Mouse (Mus musculus) heart, adult 2 months (tissue): ENCODE results near the gene Otos. TPM values are rescaled to one million over a fixed set of nuclear protein-coding genes. Genes with fewer than 3 reads are reported as not detected.

ENCODE experiments used
- DNase-seq, 2 experiments: peaks; one replicate each; pipeline ENCODE4 v3.0.0; 2021
- H3K27ac ChIP-seq: fragments of 200-600 bp; 2 replicates; pipeline ENCODE4 v1.8.1; 2022
- H3K27me3 ChIP-seq: fragments of 200-500 bp; 2 replicates; pipeline ENCODE4 v1.6.1; 2012; ENCODE audit warnings: mild to moderate bottlenecking, low read length, inconsistent platforms, mixed read lengths; ENCODE audit not compliant: control insufficient read depth, insufficient read depth
- H3K36me3 ChIP-seq: fragments of 200-500 bp; 2 replicates; pipeline ENCODE4 v1.6.1; 2012; ENCODE audit warnings: low read length, inconsistent platforms; ENCODE audit not compliant: control insufficient read depth, insufficient read depth
- H3K4me1 ChIP-seq: fragments of 200-500 bp; 2 replicates; pipeline ENCODE4 v1.6.1; 2011; ENCODE audit warnings: low read length; ENCODE audit not compliant: control insufficient read depth, insufficient read depth
- H3K4me3 ChIP-seq: fragments of 200-600 bp; 2 replicates; pipeline ENCODE4 v1.8.1; 2022
- H3K79me2 ChIP-seq: fragments of 200-500 bp; replicated peaks from 2 replicates; pipeline ENCODE4 v1.6.1; 2012; ENCODE audit warnings: mild to moderate bottlenecking, inconsistent platforms, low read length, moderate library complexity, mixed read lengths; ENCODE audit not compliant: control insufficient read depth, insufficient read depth
- H3K9ac ChIP-seq: fragments of 200-500 bp; 2 replicates; pipeline ENCODE4 v1.6.1; 2012; ENCODE audit warnings: low read depth, mild to moderate bottlenecking, control low read depth, inconsistent platforms, low read length, mixed read lengths
- CTCF ChIP-seq: fragments of 200-600 bp; IDR thresholded peaks from 2 replicates; pipeline ENCODE4 v1.8.1; 2022; ENCODE audit warnings: antibody characterized with exemption, mild to moderate bottlenecking, moderate library complexity
- EP300 ChIP-seq: fragments of 200-500 bp; IDR thresholded peaks from 2 replicates; pipeline ENCODE4 v1.6.1; 2011; ENCODE audit warnings: low read depth, low read length, control low read depth; ENCODE audit not compliant: insufficient read depth
- POLR2A ChIP-seq: fragments of 200-500 bp; IDR thresholded peaks from 2 replicates; pipeline ENCODE4 v1.6.1; 2011; ENCODE audit warnings: mild to moderate bottlenecking, low read depth, low read length, control low read depth; ENCODE audit not compliant: insufficient read depth
- WGBS: fragments of 180-500 bp; shearing (Covaris S2); methylation state at CpG from one replicate; pipeline ENCODE4 v1.1.7; 2018; 5-methylcytosine and 5-hydroxymethylcytosine counted together
- intact Hi-C: fragments of 180-260 bp; cut with DNase I; formaldehyde crosslinking; loops from one replicate; pipeline ENCODE4 v1.15.1; 2025
- long read RNA-seq: library from polyadenylated mRNA; stranded (forward); transcript quantifications from one replicate; pipeline ENCODE4 v2.0.0, GENCODE M21; 2021
- polyA plus RNA-seq: library from polyadenylated mRNA; depleted of rRNA; stranded (reverse); fragments of >200 nt; gene quantifications from 2 replicates; pipeline ENCODE4 v1.2.3, GENCODE M21; 2012; rRNA removed
- total RNA-seq, 2 experiments: library from RNA; stranded (reverse); gene quantifications; 2 replicates each; pipeline ENCODE4 v1.2.3; 2021

Gene Otos
- total RNA-seq (not detected), polyA plus RNA-seq (not detected in 2 replicates)
- long read RNA-seq: 0 reads

DNA sequence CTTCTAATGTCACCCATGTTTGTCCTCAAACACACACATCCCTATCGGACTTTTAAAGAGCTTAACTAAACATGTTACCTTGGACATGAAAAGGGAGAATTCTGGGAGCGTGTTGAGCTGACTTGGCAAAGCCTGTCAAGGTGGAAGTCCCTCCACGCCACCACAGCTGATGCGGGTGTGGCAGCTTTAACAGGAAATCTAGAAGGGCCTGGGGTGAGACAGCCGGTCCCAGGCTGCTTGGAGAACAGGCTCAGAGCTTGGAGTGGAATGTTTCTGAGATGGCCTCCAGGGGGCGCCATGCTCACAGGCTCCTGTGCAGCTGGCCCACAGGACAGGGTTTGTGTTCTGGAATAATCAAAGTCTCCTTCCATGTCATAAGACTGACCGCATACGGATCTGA is at the start of gene Otos:
Gene Otos, minus strand, starts transcription at position 169 of the 400 bp plus-strand sequence.
- DNase-seq: peak; percentile 57 to 68
- no peak within 1 kb of the TSS for H3K9ac ChIP-seq
- TF ChIP-seq EP300 (0 out of 2 replicates have a peak, but pooled peaks have one; percentile 38), CTCF (peak; percentile 88), POLR2A (no peak)
- H3K4me3 ChIP-seq: no peak within 1 kb of the TSS
- H3K27ac ChIP-seq: no peak within 1 kb of the TSS
- peaks cover 2% of the 10 kb centered on the region for H3K4me1 ChIP-seq
- H3K79me2 ChIP-seq: no peaks in the 10 kb centered on the region
- WGBS: 20% methylated on average over 8 of the region's 8 CpGs
- no peaks in the 10 kb centered on the region for H3K36me3 ChIP-seq
- no peaks in the 10 kb centered on the region for H3K27me3 ChIP-seq
- intact Hi-C loops: loop anchor here (2.0 kb wide), 2 partner anchors 186 to 246 kb away; no protein-coding TSS in a partner anchor

DNA sequence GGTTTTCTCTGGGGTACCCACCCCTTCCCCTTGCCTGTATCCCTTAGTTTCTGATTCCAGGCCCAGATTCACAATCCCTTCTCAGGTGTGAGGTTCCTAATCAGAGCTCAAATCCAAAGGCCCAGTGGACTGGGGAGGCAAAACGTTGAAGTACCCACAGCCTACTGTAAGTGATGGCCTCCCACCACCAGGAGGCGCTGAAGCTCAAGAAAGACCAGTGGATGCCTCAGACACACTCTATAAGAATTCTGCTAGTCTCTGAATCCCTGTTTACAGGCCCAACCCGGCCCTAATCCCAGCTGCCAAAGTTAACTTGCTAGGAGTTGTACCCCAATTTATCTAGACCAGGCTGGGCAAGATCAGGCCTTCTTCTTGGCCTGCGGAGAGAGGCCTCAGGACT is 48.2 kb upstream of the Otos start:
- Histone ChIP-seq H3K4me1 (peaks cover 3% of the 10 kb centered on the region; the same call in 1 of the 2 replicates), H3K79me2 (no peaks in the 10 kb centered on the region), H3K27ac (no peak overlapping the region), H3K9ac (no peak overlapping the region), H3K36me3 (no peaks in the 10 kb centered on the region), H3K27me3 (no peaks in the 10 kb centered on the region), H3K4me3 (no peak overlapping the region)
- TF ChIP-seq CTCF (peak; percentile 81), EP300 (0 out of 2 replicates have a peak, but pooled peaks have one; percentile 35), POLR2A (no peak)
- intact Hi-C loops: loop anchor here (1.0 to 5.0 kb wide), 3 partner anchors 90 to 200 kb away; no protein-coding TSS in a partner anchor
- WGBS: 36% methylated on average over 4 of the region's 4 CpGs
- DNase-seq: peak; percentile 63 to 74

DNA sequence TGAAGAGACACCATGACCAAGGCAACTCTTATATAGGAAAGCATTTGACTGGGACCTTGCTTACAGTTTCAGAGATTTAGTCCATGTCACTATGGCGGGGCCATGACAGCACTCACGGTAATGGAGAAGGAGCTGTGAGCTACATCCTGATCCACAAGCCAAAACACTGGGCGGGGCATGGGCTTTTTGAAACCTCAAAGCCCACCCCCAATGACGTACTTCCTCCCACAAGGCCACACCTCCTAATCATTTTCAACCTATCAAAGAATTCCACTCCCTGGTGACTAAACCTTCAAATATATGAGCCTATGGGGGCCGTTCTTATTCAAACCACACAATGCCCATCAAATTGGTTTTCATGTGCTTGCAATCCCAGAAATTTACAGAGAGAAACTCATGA is 47.1 kb upstream of the Otos start:
- Histone ChIP-seq H3K27ac (no peak overlapping the region), H3K79me2 (no peaks in the 10 kb centered on the region), H3K27me3 (no peaks in the 10 kb centered on the region), H3K36me3 (no peaks in the 10 kb centered on the region), H3K4me3 (no peak overlapping the region), H3K4me1 (peaks cover 3% of the 10 kb centered on the region; the same call in 1 of the 2 replicates), H3K9ac (no peak overlapping the region)
- no peak for TF ChIP-seq CTCF
- TF ChIP-seq POLR2A: no peak
- TF ChIP-seq EP300: no peak
- intact Hi-C loops: loop anchor here (5.0 kb wide), 2 partner anchors 92 to 202 kb away; no protein-coding TSS in a partner anchor
- no peak for DNase-seq
- 82% methylated on average over 5 of the region's 5 CpGs for WGBS

DNA sequence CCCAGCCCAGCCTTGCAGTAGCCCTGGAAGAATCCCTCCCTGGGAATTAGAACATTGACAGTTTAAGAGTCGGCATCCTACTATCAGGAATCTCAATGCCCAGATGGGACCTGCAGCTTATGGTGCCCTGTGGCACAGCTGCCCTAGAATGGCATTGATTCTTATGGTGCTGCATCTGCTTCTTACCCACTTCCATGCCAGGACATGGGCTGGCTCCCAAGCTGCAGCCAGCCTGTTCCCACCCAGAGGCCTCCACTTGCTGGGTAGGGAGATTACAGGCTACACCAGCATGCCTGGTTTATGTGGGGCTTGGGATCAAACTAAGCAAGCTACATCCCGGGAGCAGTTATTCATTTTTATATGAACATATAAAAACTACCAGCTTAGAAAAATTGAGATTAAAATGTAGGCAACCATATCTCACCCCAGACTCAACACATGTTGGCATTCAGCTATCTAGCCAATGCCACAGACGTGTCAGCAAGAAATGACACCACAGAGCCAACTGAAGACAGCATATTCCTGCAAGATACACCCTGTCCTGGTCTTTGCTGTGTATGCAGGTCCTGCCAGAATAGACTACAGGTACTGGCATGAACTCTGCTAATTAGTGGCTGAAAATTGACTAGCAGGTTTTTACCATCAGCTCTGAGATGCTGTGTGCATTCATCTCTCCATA is 42.7 kb upstream of the Otos start:
- Histone ChIP-seq H3K4me3 (no peak overlapping the region), H3K36me3 (no peaks in the 10 kb centered on the region), H3K4me1 (no peaks in the 10 kb centered on the region), H3K27me3 (no peaks in the 10 kb centered on the region), H3K9ac (no peak overlapping the region), H3K27ac (no peak overlapping the region), H3K79me2 (no peaks in the 10 kb centered on the region)
- WGBS: 75% methylated on average over 3 of the region's 3 CpGs
- DNase-seq: no peak
- intact Hi-C loops: no loop called here
- no peak for TF ChIP-seq EP300
- no peak for TF ChIP-seq POLR2A
- no peak for TF ChIP-seq CTCF

DNA sequence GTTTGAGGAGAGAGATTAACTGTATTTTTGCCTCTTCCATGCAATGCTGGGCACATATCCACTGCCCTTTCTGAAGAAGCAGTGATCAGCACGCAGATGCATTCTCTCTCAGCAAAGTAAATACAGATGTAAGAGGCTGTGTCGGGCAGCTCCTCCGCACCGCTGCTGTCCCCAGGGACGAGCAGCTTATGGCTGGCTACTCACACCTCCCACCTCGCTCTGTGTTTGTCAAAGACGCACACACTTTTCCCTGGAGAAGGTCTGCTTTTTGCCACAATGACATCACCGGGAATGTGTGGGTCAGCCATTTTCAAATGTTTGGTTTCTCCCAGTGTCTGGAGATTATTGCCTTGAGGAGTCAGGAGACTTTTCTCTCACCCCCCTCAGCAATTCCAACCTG is 38.4 kb upstream of the Otos start:
- Histone ChIP-seq H3K79me2 (no peaks in the 10 kb centered on the region), H3K27me3 (no peaks in the 10 kb centered on the region), H3K36me3 (no peaks in the 10 kb centered on the region), H3K9ac (no peak overlapping the region), H3K4me3 (no peak overlapping the region), H3K4me1 (no peaks in the 10 kb centered on the region), H3K27ac (no peak overlapping the region)
- TF ChIP-seq CTCF (no peak), EP300 (no peak), POLR2A (no peak)
- intact Hi-C loops: no loop called here
- WGBS: 37% methylated on average over 8 of the region's 8 CpGs
- no peak for DNase-seq

DNA sequence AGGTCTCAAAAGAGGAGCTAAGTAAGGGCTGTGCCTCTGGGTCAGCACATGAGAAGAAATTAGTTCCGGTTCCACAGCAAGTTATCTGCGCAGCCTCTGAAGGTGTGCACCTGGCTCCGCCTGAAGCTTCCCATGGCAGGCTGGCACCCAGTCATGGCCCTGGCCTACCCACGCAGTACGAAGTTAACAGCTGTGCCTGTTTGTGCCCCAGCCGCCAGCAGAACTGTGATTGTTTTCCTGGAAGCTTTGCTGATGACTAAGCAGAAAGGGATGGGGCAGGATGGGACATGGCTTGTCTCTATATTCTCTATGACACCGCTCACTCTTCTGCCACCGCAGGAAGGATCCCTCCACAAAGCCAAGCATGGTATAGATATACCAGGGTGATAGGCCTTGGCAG is 34.5 kb upstream of the Otos start:
- no peak for DNase-seq
- intact Hi-C loops: no loop called here
- Histone ChIP-seq H3K27ac (no peak overlapping the region), H3K36me3 (no peaks in the 10 kb centered on the region), H3K4me1 (no peaks in the 10 kb centered on the region), H3K9ac (no peak overlapping the region), H3K4me3 (no peak overlapping the region), H3K79me2 (no peaks in the 10 kb centered on the region), H3K27me3 (no peaks in the 10 kb centered on the region)
- 75% methylated on average over 8 of the region's 8 CpGs for WGBS
- TF ChIP-seq POLR2A: no peak
- TF ChIP-seq CTCF: no peak
- TF ChIP-seq EP300: no peak
